Mouse (Mus musculus) olfactory bulb, adult 2 months (tissue): ENCODE data around the gene Fkbp14.

Experiments
- CTCF ChIP-seq: fragments of 200-500 bp; IDR thresholded peaks from 2 replicates; pipeline ENCODE4 v1.5.1; 2012; ENCODE audit warnings: low read depth, mild to moderate bottlenecking, low read length, moderate library complexity; ENCODE audit not compliant: insufficient read depth
- POLR2A ChIP-seq: fragments of 200-500 bp; IDR thresholded peaks from 2 replicates; pipeline ENCODE4 v1.6.1; 2012; ENCODE audit warnings: mild to moderate bottlenecking, low read depth, low read length, moderate library complexity; ENCODE audit not compliant: insufficient read depth

DNA sequence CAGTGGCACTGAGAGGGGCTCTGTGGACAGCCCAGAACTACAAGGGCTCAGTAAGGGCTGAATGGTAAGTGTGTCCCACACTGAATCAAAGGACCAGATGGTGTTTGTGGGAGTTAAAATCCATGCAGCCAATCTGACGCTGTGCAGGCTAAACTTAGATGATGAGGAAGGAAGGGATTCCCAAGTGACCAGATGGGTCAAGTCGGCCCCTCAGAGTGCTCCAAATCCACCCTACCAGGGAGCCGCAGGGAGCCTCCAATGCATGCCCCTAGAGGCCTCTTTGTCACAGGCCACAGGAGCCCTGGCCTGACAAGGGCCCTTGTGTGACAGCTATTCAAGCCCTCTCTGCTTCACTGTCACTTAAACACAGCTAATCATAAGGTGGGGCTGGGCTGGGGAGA is 58.3 kb downstream of the Fkbp14 start:
- TF ChIP-seq POLR2A (no peak), CTCF (no peak)
